In the genomic region with DNA sequence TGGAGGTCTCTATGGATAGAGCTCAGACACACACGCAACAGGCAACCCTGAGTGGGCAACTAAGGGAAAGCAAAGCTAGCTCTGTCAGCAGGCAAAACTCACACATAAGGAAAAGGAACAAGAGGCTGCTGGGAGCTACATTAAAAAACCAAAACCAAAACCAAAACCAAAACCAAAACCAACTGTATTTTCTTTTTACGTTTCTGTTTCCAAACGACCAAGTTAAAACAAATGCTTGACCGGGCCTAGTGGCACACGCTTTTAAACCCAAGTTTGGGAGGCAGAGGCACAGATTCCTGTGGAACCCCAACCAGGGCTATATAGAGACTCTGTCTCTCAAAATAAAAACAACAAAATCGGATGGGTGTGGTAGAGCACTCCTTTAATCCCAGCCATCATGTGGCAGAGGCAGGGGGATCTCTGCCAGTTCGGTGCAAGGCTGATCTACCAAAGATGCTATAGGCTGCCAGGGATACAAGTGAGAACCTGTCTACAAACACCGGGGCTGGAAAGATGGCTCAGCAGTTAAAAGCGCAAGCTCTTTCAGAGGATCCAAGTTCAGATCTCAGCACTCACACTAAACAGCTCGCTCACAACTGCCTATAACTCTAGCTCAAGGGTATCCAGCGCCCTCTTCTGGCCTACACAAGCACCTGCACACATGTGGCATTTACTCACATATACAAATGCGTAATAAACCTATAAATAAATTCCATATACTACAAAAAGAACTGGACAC, we compare ENCODE assay signal across 13 mouse cellular contexts. TPM values are rescaled to one million over a fixed set of nuclear protein-coding genes. Genes with fewer than 3 reads are reported as not detected.
DNase-seq lines count a peak whose midpoint lies in the region; ATAC-seq and TF ChIP-seq lines count a peak whose summit lies in the region.
"Had no signal": no experiment of that assay in that cellular context is flagged by ENCODE, and none has a peak within 500 bp of the region (broad histone marks: within the 10 kb centered on the region; RNA-seq: fewer than 3 reads in every experiment).

No protein-coding gene starts in this region.

- peak; percentile 23; the same call in 1 of the 2 replicates for TF ChIP-seq CTCF in cortical plate, adult 2 months (IDR thresholded peaks at IDR 0.05; ENCODE audit: extremely low read depth, insufficient read depth, low read length)

- peaks cover 71% of the 10 kb centered on the region for H3K4me1 ChIP-seq in heart, embryonic 16.5 days (ENCODE audit: control insufficient read depth, insufficient read depth, low read length)
- H3K4me1 ChIP-seq in cortical plate, adult 2 months (ENCODE audit: control insufficient read depth, insufficient read depth, low read length), result peaks cover 12% of the 10 kb centered on the region

- no peak for TF ChIP-seq POLR2A in cortical plate, adult 2 months (IDR thresholded peaks at IDR 0.05; ENCODE audit: extremely low read depth, insufficient read depth, low read length)

- WGBS in heart, embryonic 16.5 days, result 87% methylated on average over 12 of the region's 12 CpGs

- H3K36me3 ChIP-seq in heart, embryonic 16.5 days (ENCODE audit: control insufficient read depth, insufficient read depth), result peaks cover 18% of the 10 kb centered on the region; the same call in 1 of the 2 replicates

- H3K4me2 ChIP-seq in heart, embryonic 16.5 days (ENCODE audit: low read depth, low read length), result no peak overlapping the region
- H3K4me2 ChIP-seq: hindbrain, embryonic 14.5 days; limb, embryonic 15.5 days had no signal

- H3K9me3 ChIP-seq in heart, embryonic 16.5 days (replicated peaks; ENCODE audit: control insufficient read depth, low read length), result no peaks in the 10 kb centered on the region
- H3K9me3 ChIP-seq: limb, embryonic 15.5 days had no signal

- ATAC-seq in heart, embryonic 16.5 days (replicated peaks; ENCODE audit: extremely low read depth, insufficient read depth, low FRiP score), result no peak
- no peak for ATAC-seq in cerebellum, adult (ENCODE audit: insufficient number of reproducible peaks, low FRiP score, low TSS enrichment)

- no peaks in the 10 kb centered on the region for H3K27me3 ChIP-seq in heart, embryonic 16.5 days (ENCODE audit: control insufficient read depth, insufficient read depth, low read length)
- H3K27me3 ChIP-seq: limb, embryonic 15.5 days had no signal

- intact Hi-C loops in heart, postnatal 25 days (cut with DNase I), result no loop called here

- H3K27ac ChIP-seq in heart, embryonic 16.5 days (ENCODE audit: low read length), result peak overlapping the region; percentile 56
- no peak overlapping the region for H3K27ac ChIP-seq in cortical plate, adult 2 months (ENCODE audit: insufficient read depth, low read length)
- H3K27ac ChIP-seq: hindbrain, embryonic 14.5 days; limb, embryonic 15.5 days had no signal

- no peak overlapping the region for H3K4me3 ChIP-seq in heart, embryonic 16.5 days (ENCODE audit: low read length)
- H3K4me3 ChIP-seq in cortical plate, adult 2 months (ENCODE audit: insufficient read depth, low read length), result no peak overlapping the region
- H3K4me3 ChIP-seq: erythroblast, embryonic 14.5 days; limb, embryonic 15.5 days had no signal

- no peak for DNase-seq in heart, postnatal 25 days (ENCODE audit: low spot score)
- DNase-seq in thymus, postnatal 14 days, result peak; percentile 24
- DNase-seq in thymus, postnatal 10 days (ENCODE audit: low spot score in 2 of 2), result no peak
- DNase-seq in urinary bladder, postnatal 10 days (ENCODE audit: low spot score), result no peak
- no peak for DNase-seq in right cerebral cortex, postnatal 36 days (ENCODE audit: low spot score in 2 of 2)
- DNase-seq: retina, postnatal 1 day; thymus, postnatal 25 days had no signal

- no peak overlapping the region; the same call in 1 of the 2 replicates for H3K9ac ChIP-seq in heart, embryonic 16.5 days (ENCODE audit: low read length)
- H3K9ac ChIP-seq: hindbrain, embryonic 14.5 days; limb, embryonic 15.5 days had no signal

RNA-seq across cellular contexts. Expression of a gene that starts 26.4 kb away (rescaled TPM):
- 22.2 and 22.6 TPM in 2 replicates for polyA plus RNA-seq in heart, embryonic 16.5 days (2015; fragmentation: Nextera tagmentation; extraction: Ambion mirVana)
- 1 to 10 TPM; 7.3 to 7.7 TPM for total RNA-seq in heart, postnatal 25 days (2021)
- polyA plus RNA-seq in cortical plate, adult 2 months (2012; rRNA removed), result 109 and 112 TPM in 2 replicates

RNA-seq across cellular contexts. Expression of a gene that starts 31.3 kb away (rescaled TPM):
- polyA plus RNA-seq in heart, embryonic 16.5 days (2015; fragmentation: Nextera tagmentation; extraction: Ambion mirVana), result 162 and 176 TPM in 2 replicates
- 100 to 1,000 TPM; 343 TPM for total RNA-seq in heart, postnatal 25 days (2021)
- 371 and 398 TPM in 2 replicates for polyA plus RNA-seq in cortical plate, adult 2 months (2012; rRNA removed)

RNA-seq across cellular contexts. Expression of a gene that starts 35.7 kb away (rescaled TPM):
- polyA plus RNA-seq in heart, embryonic 16.5 days (2015; fragmentation: Nextera tagmentation; extraction: Ambion mirVana), result 135 and 186 TPM in 2 replicates
- total RNA-seq in heart, postnatal 25 days (2021), result 10 to 100 TPM; 35.2 to 42.0 TPM
- polyA plus RNA-seq in cortical plate, adult 2 months (2012; rRNA removed), result 73.3 and 75.1 TPM in 2 replicates

RNA-seq across cellular contexts. Expression of a gene that starts 43.0 kb away (rescaled TPM):
- polyA plus RNA-seq in heart, embryonic 16.5 days (2015; fragmentation: Nextera tagmentation; extraction: Ambion mirVana), result not detected in 2 replicates
- total RNA-seq in heart, postnatal 25 days (2021), result under 1 TPM in 1 of 2 experiments, not detected in 1; 0.94 TPM
- polyA plus RNA-seq in cortical plate, adult 2 months (2012; rRNA removed), result 0.15 and 0.47 TPM in 2 replicates
- polyA plus RNA-seq: erythroblast, embryonic 14.5 days; hindbrain, embryonic 14.5 days; limb, embryonic 15.5 days had no signal

RNA-seq across cellular contexts. Expression of a gene that starts 44.5 kb away (rescaled TPM):
- 511 and 514 TPM in 2 replicates for polyA plus RNA-seq in heart, embryonic 16.5 days (2015; fragmentation: Nextera tagmentation; extraction: Ambion mirVana)
- 100 to 1,000 TPM; 476 to 516 TPM for total RNA-seq in heart, postnatal 25 days (2021)
- polyA plus RNA-seq in cortical plate, adult 2 months (2012; rRNA removed), result 525 and 561 TPM in 2 replicates
